Mouse (Mus musculus): ENCODE results near the gene Clic4. TPM values are rescaled to one million over a fixed set of nuclear protein-coding genes. Genes with fewer than 3 reads are reported as not detected.

The Clic4 gene
- polyA plus RNA-seq, 1 experiment from 2014 or later: 210 TPM

DNA sequence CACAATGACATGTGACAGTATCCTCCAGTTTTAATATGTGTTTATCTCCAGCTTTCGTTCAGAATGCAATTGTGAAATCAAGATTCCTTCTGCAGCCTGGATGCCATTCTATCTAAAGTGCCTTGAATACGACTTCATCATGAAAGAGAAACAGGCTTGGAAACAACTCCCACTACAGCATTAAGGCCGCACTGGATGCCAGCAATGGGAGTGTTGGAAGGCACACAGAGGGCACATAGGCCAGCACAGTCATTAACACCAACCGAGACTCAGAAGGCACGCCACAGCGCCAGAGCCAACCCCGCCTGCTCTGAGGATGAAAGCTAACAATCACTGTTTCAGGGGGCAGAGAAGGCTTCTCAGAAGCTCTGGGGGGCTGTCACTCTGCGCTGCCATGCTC is 37.1 kb downstream of the Clic4 start:
- peaks cover 78% of the 10 kb centered on the region for H3K36me3 ChIP-seq (replicated peaks)
- peaks cover 7% of the 10 kb centered on the region; the same call in 1 of the 2 replicates for H3K4me1 ChIP-seq
- H3K9me3 ChIP-seq: no peaks in the 10 kb centered on the region
- H3K27ac ChIP-seq: no peak overlapping the region
- H3K27me3 ChIP-seq (ENCODE audit: poor library complexity, severe bottlenecking): no peaks in the 10 kb centered on the region
- no peak overlapping the region for H3K4me3 ChIP-seq
- WGBS: 87% methylated on average over 8 of the region's 8 CpGs
- no peak for DNase-seq (ENCODE audit: extremely low spot score, low spot score)

DNA sequence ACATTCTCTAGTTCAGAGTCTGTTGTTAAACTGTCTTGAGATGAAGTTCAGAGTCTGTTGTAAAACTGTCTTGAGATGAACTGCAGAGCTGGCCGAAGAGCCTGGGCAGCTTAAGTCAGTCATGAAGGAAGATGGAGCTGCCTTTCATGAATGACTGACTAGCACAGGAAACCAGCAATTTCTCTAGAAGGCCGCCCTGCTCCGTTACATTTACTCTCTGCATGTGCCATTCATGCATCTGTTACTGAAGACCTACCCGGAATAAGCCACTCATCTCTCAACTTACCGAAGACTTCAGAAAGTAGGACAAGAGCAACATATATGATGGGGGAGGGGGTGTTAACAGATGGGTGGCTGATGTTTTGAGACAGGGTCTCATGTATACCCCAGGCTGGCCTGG is 40.1 kb downstream of the Clic4 start:
- H3K27ac ChIP-seq: no peak overlapping the region
- H3K4me1 ChIP-seq: no peaks in the 10 kb centered on the region; the same call in 1 of the 2 replicates
- H3K27me3 ChIP-seq (ENCODE audit: poor library complexity, severe bottlenecking): no peaks in the 10 kb centered on the region
- DNase-seq (ENCODE audit: extremely low spot score, low spot score): no peak
- 94% methylated on average over 5 of the region's 5 CpGs for WGBS
- no peak overlapping the region for H3K4me3 ChIP-seq
- H3K36me3 ChIP-seq (replicated peaks): peaks cover 58% of the 10 kb centered on the region
- no peaks in the 10 kb centered on the region for H3K9me3 ChIP-seq

DNA sequence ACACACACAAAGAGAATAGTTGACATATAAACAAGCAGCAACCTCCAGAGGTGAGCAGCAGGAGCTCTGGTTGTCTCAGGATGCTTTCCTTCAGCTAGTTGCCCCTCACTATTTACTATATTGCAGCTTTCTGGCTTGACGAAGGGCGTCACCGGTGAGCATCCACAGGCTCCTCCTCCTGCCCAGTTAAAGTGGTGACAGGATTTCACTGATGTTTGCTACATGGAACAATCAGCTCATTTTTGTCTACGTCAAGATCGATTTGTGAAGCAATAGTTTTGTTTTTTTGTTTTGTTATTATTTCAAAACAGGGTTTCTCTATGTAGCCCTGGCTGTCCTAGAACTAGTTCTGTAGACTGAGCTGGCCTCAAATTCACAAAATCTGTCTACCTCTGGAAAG is 41.1 kb downstream of the Clic4 start:
- Histone ChIP-seq H3K9me3 (no peaks in the 10 kb centered on the region), H3K4me1 (no peaks in the 10 kb centered on the region; the same call in 1 of the 2 replicates), H3K27ac (no peak overlapping the region), H3K27me3 (ENCODE audit: poor library complexity, severe bottlenecking) (no peaks in the 10 kb centered on the region), H3K36me3 (replicated peaks) (peaks cover 47% of the 10 kb centered on the region), H3K4me3 (no peak overlapping the region)
- DNase-seq (ENCODE audit: extremely low spot score, low spot score): no peak
- WGBS: 89% methylated on average over 5 of the region's 5 CpGs

DNA sequence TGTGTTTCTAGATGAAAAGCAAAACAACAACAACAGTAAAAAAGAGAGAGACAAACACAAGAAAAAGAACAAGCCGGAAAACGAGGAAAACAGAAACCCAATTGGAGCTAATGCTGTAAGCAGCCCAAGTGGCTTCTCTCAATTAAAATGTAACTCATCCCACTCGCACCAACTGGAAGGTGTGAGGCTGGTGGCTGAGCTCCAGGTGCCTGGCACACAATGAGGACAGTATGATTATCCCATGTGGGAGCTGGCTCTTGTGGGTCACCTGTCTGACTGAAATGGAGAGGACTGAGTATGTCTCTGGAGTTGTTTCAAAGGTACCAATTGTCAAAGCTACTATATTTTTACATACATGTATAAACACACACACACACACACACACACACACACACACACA is 41.5 kb downstream of the Clic4 start:
- WGBS: 83% methylated on average over 3 of the region's 3 CpGs
- no peaks in the 10 kb centered on the region for H3K9me3 ChIP-seq
- peaks cover 46% of the 10 kb centered on the region for H3K36me3 ChIP-seq (replicated peaks)

DNA sequence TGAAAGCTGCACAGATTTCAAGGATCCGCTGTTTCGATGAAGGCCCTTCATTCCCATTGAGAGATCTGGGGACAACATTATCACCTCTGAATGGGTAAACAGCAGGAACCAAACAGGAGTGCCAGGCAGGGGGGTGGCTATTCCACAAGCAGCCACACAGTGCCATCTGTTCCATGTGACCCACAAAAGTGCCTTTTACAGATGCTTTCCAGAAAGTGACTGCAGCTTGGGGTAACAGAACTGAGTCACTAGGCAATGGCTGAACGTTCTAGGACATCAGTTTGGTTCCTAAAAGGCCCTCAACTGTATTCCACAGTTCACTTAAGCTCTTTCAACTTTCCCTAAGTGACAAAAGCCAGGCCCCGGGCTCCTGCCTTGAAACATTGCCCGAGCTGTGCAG is 42.0 kb downstream of the Clic4 start:
- H3K27ac ChIP-seq: 0 out of 2 replicates have a peak overlapping the region, but pooled peaks have one; percentile 48
- no peaks in the 10 kb centered on the region for H3K27me3 ChIP-seq (ENCODE audit: poor library complexity, severe bottlenecking)
- DNase-seq (ENCODE audit: extremely low spot score, low spot score): no peak
- no peaks in the 10 kb centered on the region; the same call in 1 of the 2 replicates for H3K4me1 ChIP-seq
- peaks cover 47% of the 10 kb centered on the region for H3K36me3 ChIP-seq (replicated peaks)
- H3K9me3 ChIP-seq: no peaks in the 10 kb centered on the region
- 88% methylated on average over 5 of the region's 5 CpGs for WGBS
- H3K4me3 ChIP-seq: no peak overlapping the region

More for the DNA sequence above, 41.5 kb downstream of the Clic4 start:
- Histone ChIP-seq H3K27ac (0 out of 2 replicates have a peak overlapping the region, but pooled peaks have one; percentile 48), H3K4me3 (no peak overlapping the region), H3K27me3 (ENCODE audit: poor library complexity, severe bottlenecking) (no peaks in the 10 kb centered on the region), H3K4me1 (no peaks in the 10 kb centered on the region; the same call in 1 of the 2 replicates)
- DNase-seq (ENCODE audit: extremely low spot score, low spot score): no peak

DNA sequence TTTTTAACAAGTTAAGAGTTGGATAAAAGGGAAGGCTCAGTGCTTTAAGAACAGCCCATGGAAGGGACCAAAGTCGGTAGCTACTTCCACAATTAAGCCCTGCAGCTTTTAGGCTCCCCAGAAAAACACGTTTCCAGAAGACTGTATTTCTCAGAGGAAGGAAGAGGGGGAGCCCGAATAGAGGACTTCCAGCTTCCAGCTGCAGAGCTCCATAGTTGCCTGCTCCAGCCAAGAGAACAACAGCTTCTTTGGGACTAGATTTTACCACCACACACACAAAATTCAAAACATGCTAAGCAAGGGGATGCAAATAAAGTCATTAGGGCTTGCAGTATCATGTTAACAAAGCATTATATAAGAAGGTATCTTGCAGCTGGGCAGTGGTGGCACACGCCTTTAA is 42.7 kb downstream of the Clic4 start:
- peaks cover 50% of the 10 kb centered on the region for H3K36me3 ChIP-seq (replicated peaks)
- WGBS: 86% methylated on average over 4 of the region's 4 CpGs

DNA sequence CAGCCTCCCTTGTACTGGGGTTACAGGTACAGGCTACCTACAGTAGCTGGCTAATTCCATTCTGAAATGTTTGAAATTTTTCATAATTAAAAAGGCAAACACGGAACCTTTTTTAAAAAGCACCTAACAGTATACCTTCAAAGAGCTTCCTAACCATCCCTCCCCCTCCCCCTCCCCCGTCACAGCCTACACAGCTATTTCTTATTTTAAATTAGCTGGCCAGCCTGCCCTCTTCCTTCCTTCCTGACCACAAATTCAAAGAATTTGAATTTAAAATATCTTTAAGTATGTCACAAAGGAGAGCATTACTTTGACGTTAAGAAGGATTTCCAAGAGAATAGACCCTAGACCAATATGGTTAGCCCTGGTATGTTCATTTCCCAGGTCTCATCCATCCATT is 44.5 kb downstream of the Clic4 start:
- no peak for DNase-seq (ENCODE audit: extremely low spot score, low spot score)
- 85% methylated on average over 3 of the region's 3 CpGs for WGBS
- peaks cover 51% of the 10 kb centered on the region for H3K36me3 ChIP-seq (replicated peaks)

More for the DNA sequence above, 42.7 kb downstream of the Clic4 start:
- no peaks in the 10 kb centered on the region; the same call in 1 of the 2 replicates for H3K4me1 ChIP-seq
- H3K9me3 ChIP-seq: no peaks in the 10 kb centered on the region
- no peaks in the 10 kb centered on the region for H3K27me3 ChIP-seq (ENCODE audit: poor library complexity, severe bottlenecking)
- no peak overlapping the region for H3K4me3 ChIP-seq
- no peak overlapping the region for H3K27ac ChIP-seq
- DNase-seq (ENCODE audit: extremely low spot score, low spot score): no peak

DNA sequence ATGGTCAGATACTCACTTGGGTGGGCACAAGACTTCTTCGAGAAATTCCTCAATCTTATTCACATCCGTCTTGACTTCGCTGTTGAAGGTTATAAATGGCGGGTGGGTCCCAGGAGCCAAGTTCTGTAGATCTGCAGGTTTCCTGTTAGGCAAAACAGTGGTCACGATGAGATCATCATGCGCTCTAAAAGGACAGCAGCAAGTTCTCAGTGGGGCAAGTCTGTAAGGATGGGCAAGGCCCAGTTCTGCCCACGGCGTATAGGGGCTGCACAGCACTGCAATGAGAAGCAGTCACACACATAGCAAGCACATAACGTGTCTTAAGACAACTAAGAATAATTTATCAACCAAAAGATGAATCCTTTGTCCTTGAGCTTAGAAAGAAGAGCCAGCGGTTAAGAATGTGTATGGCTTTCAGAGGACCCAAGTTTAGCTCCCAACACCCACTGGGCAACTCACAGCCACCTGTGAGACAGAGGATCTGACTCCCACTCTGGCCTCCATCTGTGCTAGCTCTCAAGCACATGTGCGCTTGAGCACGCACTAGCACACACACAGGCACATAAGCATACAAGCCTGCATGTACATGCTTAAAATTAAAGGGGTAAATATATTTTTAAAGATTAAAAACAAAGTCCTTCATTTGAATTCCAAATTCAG is 46.5 kb downstream of the Clic4 start:
- H3K27ac ChIP-seq: no peak overlapping the region
- H3K4me3 ChIP-seq: no peak overlapping the region
- peaks cover 4% of the 10 kb centered on the region; the same call in 1 of the 2 replicates for H3K4me1 ChIP-seq
- H3K9me3 ChIP-seq: no peaks in the 10 kb centered on the region
- peaks cover 60% of the 10 kb centered on the region for H3K36me3 ChIP-seq (replicated peaks)
- DNase-seq (ENCODE audit: extremely low spot score, low spot score): no peak
- 93% methylated on average over 12 of the region's 12 CpGs for WGBS
- H3K27me3 ChIP-seq (ENCODE audit: poor library complexity, severe bottlenecking): no peaks in the 10 kb centered on the region

More for the DNA sequence above, 44.5 kb downstream of the Clic4 start:
- Histone ChIP-seq H3K9me3 (no peaks in the 10 kb centered on the region), H3K27me3 (ENCODE audit: poor library complexity, severe bottlenecking) (no peaks in the 10 kb centered on the region), H3K4me3 (no peak overlapping the region), H3K4me1 (peaks cover under 1% of the 10 kb centered on the region; the same call in 1 of the 2 replicates), H3K27ac (no peak overlapping the region)

DNA sequence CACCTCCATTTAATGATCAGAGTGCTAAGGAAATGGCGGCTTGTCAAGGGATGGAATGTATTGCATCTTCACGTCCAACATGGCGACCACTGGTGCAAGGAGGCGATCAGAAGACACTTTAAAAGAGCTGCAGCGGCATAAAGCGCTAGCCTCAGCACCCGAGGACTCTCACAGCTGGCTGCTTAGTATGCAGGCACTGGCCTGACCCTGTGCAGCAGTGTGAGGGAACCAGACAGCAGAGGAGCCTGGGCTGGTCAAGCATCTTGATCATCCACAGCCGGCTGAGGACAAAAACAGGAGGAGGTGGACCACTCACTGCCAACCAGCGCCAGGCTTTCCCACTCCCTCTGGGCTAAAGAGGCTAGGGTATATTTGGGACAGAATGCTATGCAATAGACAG is 48.8 kb downstream of the Clic4 start:
- Histone ChIP-seq H3K36me3 (replicated peaks) (peaks cover 73% of the 10 kb centered on the region), H3K4me3 (no peak overlapping the region), H3K27ac (no peak overlapping the region), H3K4me1 (peaks cover 4% of the 10 kb centered on the region; the same call in 1 of the 2 replicates), H3K9me3 (no peaks in the 10 kb centered on the region), H3K27me3 (ENCODE audit: poor library complexity, severe bottlenecking) (no peaks in the 10 kb centered on the region)
- DNase-seq (ENCODE audit: extremely low spot score, low spot score): no peak
- WGBS: 92% methylated on average over 9 of the region's 9 CpGs

DNA sequence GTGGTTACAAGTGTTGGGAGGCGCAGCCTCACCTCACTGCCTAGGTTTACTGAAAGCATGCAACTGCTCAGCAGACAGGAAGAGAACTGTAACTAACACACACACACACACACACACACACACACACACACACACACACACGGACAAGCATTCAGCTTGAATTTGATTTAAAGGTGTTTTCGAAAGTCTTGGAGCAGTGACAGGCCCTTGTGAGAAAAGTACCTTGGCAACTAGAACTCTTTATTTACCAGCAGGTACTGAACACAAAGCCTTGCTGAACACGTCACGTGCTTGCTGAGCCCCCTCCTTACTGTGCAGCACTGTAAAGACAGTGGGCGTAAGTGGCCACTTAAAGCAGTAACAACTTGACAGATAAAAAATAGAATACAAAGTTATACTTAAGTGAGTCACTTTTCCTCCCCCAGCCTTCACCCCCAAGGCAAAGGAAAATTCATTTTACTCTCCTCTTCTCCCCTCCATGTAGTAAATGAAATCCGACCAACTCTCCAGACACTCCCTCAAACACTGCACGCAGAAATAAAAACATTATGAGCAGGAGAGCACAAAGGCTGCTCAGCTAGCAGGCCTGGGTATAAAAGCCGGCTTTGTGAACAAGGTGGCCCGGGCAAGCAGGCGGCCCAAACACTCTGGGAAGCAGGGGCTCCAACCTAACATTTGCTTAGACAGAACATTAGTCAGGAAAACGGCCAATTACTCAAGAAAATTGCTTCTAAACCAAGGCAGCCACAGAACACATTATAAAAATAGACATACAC is 50.8 kb downstream of the Clic4 start:
- H3K27ac ChIP-seq: no peak overlapping the region
- peaks cover 91% of the 10 kb centered on the region for H3K36me3 ChIP-seq (replicated peaks)
- no peaks in the 10 kb centered on the region for H3K9me3 ChIP-seq
- H3K27me3 ChIP-seq (ENCODE audit: poor library complexity, severe bottlenecking): no peaks in the 10 kb centered on the region
- WGBS: 91% methylated on average over 12 of the region's 12 CpGs
- no peak overlapping the region for H3K4me3 ChIP-seq
- no peak for DNase-seq (ENCODE audit: extremely low spot score, low spot score)
- peaks cover 4% of the 10 kb centered on the region; the same call in 1 of the 2 replicates for H3K4me1 ChIP-seq

DNA sequence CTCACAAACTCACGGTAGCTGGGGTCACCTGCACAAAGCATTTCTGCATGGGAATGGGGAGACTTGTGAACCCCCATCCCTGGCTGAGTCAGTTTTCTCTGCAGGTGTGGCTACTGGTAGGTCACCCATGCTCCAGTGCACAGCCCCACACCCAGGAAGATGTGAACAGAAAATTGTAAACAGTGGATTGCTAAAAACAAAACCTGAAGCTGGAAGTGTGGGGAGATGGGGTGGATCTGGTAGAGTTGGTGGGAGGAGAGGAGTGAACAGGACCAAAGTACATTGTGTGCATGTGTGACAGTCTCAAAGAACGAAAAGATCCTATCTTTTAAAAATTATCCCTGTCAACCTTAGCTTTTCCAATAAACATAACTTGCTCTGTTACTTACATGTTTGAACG is 52.0 kb downstream of the Clic4 start:
- DNase-seq (ENCODE audit: extremely low spot score, low spot score): no peak
- peaks cover 4% of the 10 kb centered on the region; the same call in 1 of the 2 replicates for H3K4me1 ChIP-seq
- no peaks in the 10 kb centered on the region for H3K9me3 ChIP-seq
- no peaks in the 10 kb centered on the region for H3K27me3 ChIP-seq (ENCODE audit: poor library complexity, severe bottlenecking)
- H3K4me3 ChIP-seq: no peak overlapping the region
- WGBS: 88% methylated on average over 3 of the region's 3 CpGs
- H3K27ac ChIP-seq: no peak overlapping the region
- peaks cover 95% of the 10 kb centered on the region for H3K36me3 ChIP-seq (replicated peaks)

DNA sequence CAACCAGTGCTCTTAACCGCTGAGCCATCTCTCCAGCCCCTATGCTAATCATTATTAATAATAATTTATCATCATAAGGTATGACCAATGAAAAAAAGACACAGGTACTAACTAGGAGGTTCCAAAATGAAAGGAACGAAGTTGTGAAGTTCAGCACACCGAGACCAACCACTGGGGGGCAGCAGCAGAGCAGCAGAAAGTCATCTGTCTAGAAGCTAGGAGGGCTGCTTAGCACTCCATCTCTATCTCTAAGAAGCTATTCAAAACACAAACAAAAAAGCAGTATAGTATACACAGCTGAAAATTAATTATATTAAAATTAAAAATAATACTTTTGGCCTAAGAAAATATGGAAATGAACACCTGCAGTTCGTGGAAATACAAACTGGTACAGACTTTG is 53.0 kb downstream of the Clic4 start:
- Histone ChIP-seq H3K36me3 (replicated peaks) (peaks cover 95% of the 10 kb centered on the region), H3K4me3 (no peak overlapping the region)
- WGBS: 67% methylated on average over 4 of the region's 4 CpGs

DNA sequence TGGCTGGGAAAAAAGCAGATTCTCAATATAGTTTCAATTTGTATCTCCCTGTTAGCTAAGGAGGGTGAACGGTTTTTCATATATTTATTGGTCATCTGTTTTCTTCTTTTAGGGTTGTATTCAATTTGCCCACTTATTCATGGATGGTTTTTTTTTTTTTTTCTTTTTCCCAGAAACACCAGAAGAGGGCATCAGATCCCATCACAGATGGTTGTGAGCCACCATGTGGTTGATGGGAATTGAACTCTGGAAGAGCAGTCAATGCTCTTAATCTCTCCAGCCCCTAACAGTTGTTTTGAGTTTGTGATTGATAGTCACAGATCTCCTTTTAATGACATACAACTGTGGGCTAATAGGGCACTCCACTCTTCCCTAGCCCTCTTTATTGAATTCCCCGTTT is 62.8 kb downstream of the Clic4 start:
- H3K4me3 ChIP-seq: no peak overlapping the region
- H3K9me3 ChIP-seq: no peaks in the 10 kb centered on the region
- H3K36me3 ChIP-seq (replicated peaks): peaks cover 39% of the 10 kb centered on the region
- H3K27me3 ChIP-seq (ENCODE audit: poor library complexity, severe bottlenecking): peaks cover 29% of the 10 kb centered on the region
- 71% methylated on average over 2 of the region's 2 CpGs for WGBS
- peaks cover 7% of the 10 kb centered on the region for H3K4me1 ChIP-seq
- H3K27ac ChIP-seq: no peak overlapping the region
- no peak for DNase-seq (ENCODE audit: extremely low spot score, low spot score)

More for the DNA sequence above, 53.0 kb downstream of the Clic4 start:
- Histone ChIP-seq H3K27ac (no peak overlapping the region), H3K9me3 (no peaks in the 10 kb centered on the region), H3K27me3 (ENCODE audit: poor library complexity, severe bottlenecking) (no peaks in the 10 kb centered on the region), H3K4me1 (peaks cover 4% of the 10 kb centered on the region; the same call in 1 of the 2 replicates)
- peak; percentile 45 for DNase-seq (ENCODE audit: extremely low spot score, low spot score)

Measured in forebrain, embryonic 10.5 days (tissue).